Mouse (Mus musculus) CH12.LX (cell line): ENCODE measurements around the gene Ccl27a. TPM values are rescaled to one million over a fixed set of nuclear protein-coding genes. Genes with fewer than 3 reads are reported as not detected.

Experiments
- DNase-seq: peaks from one replicate; pipeline ENCODE4 v3.0.0-alpha.2; 2013; ENCODE audit errors: extremely low read depth
- H3K27ac ChIP-seq: 2 replicates; pipeline ENCODE4 v1.5.1; 2012; ENCODE audit warnings: low read depth, mild to moderate bottlenecking, control low read depth, moderate library complexity; ENCODE audit not compliant: insufficient read depth
- H3K27me3 ChIP-seq: replicated peaks from 2 replicates; pipeline ENCODE3; 2012; ENCODE audit warnings: inconsistent platforms
- H3K36me3 ChIP-seq, 2 experiments: replicated peaks in 1 of 2; 2 replicates each; pipeline versions ENCODE3 to v1.6.1; 2012; ENCODE audit warnings: inconsistent platforms in 1 of 2, low read length in 1 of 2, mild to moderate bottlenecking in 1 of 2, mixed read lengths in 1 of 2, moderate library complexity in 1 of 2; ENCODE audit not compliant: control insufficient read depth in 1 of 2, insufficient read depth in 1 of 2
- H3K4me1 ChIP-seq, 2 experiments: 2 replicates each; pipeline ENCODE4 v1.6.1; 2012; ENCODE audit warnings: inconsistent platforms in 1 of 2, moderate library complexity in 1 of 2; ENCODE audit not compliant: insufficient read depth in 2 of 2, control insufficient read depth in 1 of 2
- H3K4me2 ChIP-seq: 2 replicates; pipeline ENCODE4 v1.6.1; 2012; ENCODE audit warnings: low read depth, mild to moderate bottlenecking, control low read depth; ENCODE audit not compliant: poor library complexity, insufficient read depth, severe bottlenecking
- H3K4me3 ChIP-seq, 3 experiments: fragments of 150-350 bp in 1 of 3; sonication (generic) in 1 of 3; replicated peaks in 1 of 3; 2 replicates each; pipeline versions ENCODE3 to v1.5.1; 2011 to 2012; ENCODE audit warnings: low read depth in 2 of 3, low read length in 2 of 3, mild to moderate bottlenecking in 2 of 3, moderate library complexity in 2 of 3, control low read depth in 1 of 3, improper control_type of control experiment in 1 of 3, inconsistent platforms in 1 of 3, mixed read lengths in 1 of 3; ENCODE audit not compliant: poor library complexity in 1 of 3
- H3K79me2 ChIP-seq: replicated peaks from 2 replicates; pipeline ENCODE4 v1.6.1; 2012; ENCODE audit warnings: mild to moderate bottlenecking, moderate library complexity; ENCODE audit not compliant: control insufficient read depth, poor library complexity, insufficient read depth, severe bottlenecking; ENCODE audit errors: extremely low read depth
- H3K9ac ChIP-seq: 2 replicates; pipeline ENCODE4 v1.6.1; 2012; ENCODE audit warnings: low read depth, mild to moderate bottlenecking, control low read depth, moderate library complexity; ENCODE audit not compliant: insufficient read depth
- H3K9me3 ChIP-seq: replicated peaks from 2 replicates; pipeline ENCODE3; 2012; ENCODE audit warnings: low read length, inconsistent platforms, mixed read lengths
- CHD2 ChIP-seq: IDR thresholded peaks from 2 replicates; pipeline ENCODE4 v1.6.1; 2011; ENCODE audit warnings: low read length, improper control_type of control experiment
- ELF1 ChIP-seq: IDR thresholded peaks from 2 replicates; pipeline ENCODE4 v1.6.1; 2014; ENCODE audit warnings: low read depth, mild to moderate bottlenecking, inconsistent platforms, low read length, improper control_type of control experiment
- EP300 ChIP-seq: IDR thresholded peaks from 2 replicates; pipeline ENCODE4 v1.6.1; 2011; ENCODE audit warnings: low read length, improper control_type of control experiment
- ETS1 ChIP-seq: conservative IDR thresholded peaks from 2 replicates; pipeline ENCODE4 v1.6.1; 2012; ENCODE audit warnings: low read depth, mild to moderate bottlenecking, inconsistent platforms, low read length, improper control_type of control experiment, moderate library complexity
- MEF2A ChIP-seq: IDR thresholded peaks from 2 replicates; pipeline ENCODE4 v1.6.1; 2014; ENCODE audit warnings: low read depth, mild to moderate bottlenecking, inconsistent platforms, low read length, improper control_type of control experiment, borderline replicate concordance
- POLR2A ChIP-seq: IDR thresholded peaks from 2 replicates; pipeline ENCODE4 v1.6.1; 2011; ENCODE audit warnings: low read depth, mild to moderate bottlenecking, improper control_type of control experiment, low read length
- SIN3A ChIP-seq: IDR thresholded peaks from 2 replicates; pipeline ENCODE4 v1.6.1; 2012; ENCODE audit warnings: low read length, improper control_type of control experiment, inconsistent platforms
- TBP ChIP-seq: conservative IDR thresholded peaks from 2 replicates; pipeline ENCODE4 v1.6.1; 2011; ENCODE audit warnings: low read depth, low read length, improper control_type of control experiment
- ZKSCAN1 ChIP-seq: IDR thresholded peaks from 2 replicates; pipeline ENCODE4 v1.6.1; 2012; ENCODE audit warnings: low read depth, inconsistent platforms, low read length, improper control_type of control experiment, borderline replicate concordance
- ZMIZ1 ChIP-seq: IDR thresholded peaks from 2 replicates; pipeline ENCODE4 v1.6.1; 2012; ENCODE audit warnings: low read depth, mild to moderate bottlenecking, inconsistent platforms, low read length, improper control_type of control experiment
- ZNF384 ChIP-seq: IDR thresholded peaks from 2 replicates; pipeline ENCODE4 v1.6.1; 2012; ENCODE audit warnings: low read depth, low read length, improper control_type of control experiment, inconsistent platforms
- dilution Hi-C: fragments of 300-500 bp; cut with MboI; formaldehyde crosslinking; loops from 2 replicates; pipeline ENCODE4 v1.14.3; 2020; ENCODE audit warnings: low sequenced_read_pairs; ENCODE audit not compliant: extremely low pct_unique_long_range_greater_than_20kb, extremely low pct_ligation_motif_present
- in situ Hi-C: fragments of 300-500 bp; cut with MboI; formaldehyde crosslinking; loops from 3 replicates; pipeline ENCODE4 v1.14.3; 2019; ENCODE audit warnings: low sequenced_read_pairs, low pct_ligation_motif_present, low pct_unique_long_range_greater_than_20kb, mixed read lengths
- polyA plus RNA-seq: library from polyadenylated mRNA; unstranded; fragments of >175 nt; gene quantifications from 2 replicates; pipeline ENCODE4 v1.2.1, GENCODE M21; 2012; ENCODE audit warnings: low read depth; ENCODE audit not compliant: insufficient read length
- total RNA-seq, 2 experiments: library from RNA; depleted of rRNA; stranded (reverse); fragments of 300-350 nt in 1 of 2; fragments of >200 nt in 1 of 2; gene quantifications; 2 replicates each; pipeline ENCODE4 v1.2.3; 2012 to 2014

Gene Ccl27a
- total and polyA plus RNA-seq, 3 experiments: 3.3 to 6.4 (median 5.6) TPM

DNA sequence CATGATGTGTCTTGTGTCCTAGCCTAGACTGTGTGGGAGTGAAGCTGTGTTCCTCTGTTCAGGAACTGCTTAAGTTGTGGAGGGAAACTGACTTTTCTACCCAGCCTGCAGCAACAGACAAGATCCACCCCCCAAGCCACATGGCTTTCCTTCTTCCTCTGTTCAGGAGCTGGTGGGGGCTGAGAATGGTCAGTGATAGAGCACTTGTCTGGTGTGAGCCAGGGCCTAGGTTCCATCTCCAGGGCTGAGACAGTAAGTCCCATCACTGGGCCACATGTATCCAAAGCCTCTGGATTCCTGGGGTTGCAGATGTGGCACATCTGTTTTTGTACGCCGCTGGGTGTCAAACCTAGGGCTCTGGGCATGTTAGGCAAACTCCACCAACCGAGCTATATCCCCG is 13.1 kb downstream of the Ccl27a start:
- no peak for DNase-seq
- in situ Hi-C loops (no loop called here), dilution Hi-C loops (no loop called here)
- Histone ChIP-seq H3K9ac (no peak overlapping the region), H3K9me3 (no peaks in the 10 kb centered on the region), H3K27ac (no peak overlapping the region), H3K79me2 (no peaks in the 10 kb centered on the region), H3K4me3 (peak overlapping the region in 1 of 3 experiments; percentile 23), H3K27me3 (no peaks in the 10 kb centered on the region), H3K4me2 (no peak overlapping the region), H3K4me1 (peaks cover 3 to 21% of the 10 kb centered on the region in 2 experiments), H3K36me3 (peaks cover 13 to 51% of the 10 kb centered on the region in 2 experiments)
- TF ChIP-seq MEF2A (no peak), ZKSCAN1 (no peak)

DNA sequence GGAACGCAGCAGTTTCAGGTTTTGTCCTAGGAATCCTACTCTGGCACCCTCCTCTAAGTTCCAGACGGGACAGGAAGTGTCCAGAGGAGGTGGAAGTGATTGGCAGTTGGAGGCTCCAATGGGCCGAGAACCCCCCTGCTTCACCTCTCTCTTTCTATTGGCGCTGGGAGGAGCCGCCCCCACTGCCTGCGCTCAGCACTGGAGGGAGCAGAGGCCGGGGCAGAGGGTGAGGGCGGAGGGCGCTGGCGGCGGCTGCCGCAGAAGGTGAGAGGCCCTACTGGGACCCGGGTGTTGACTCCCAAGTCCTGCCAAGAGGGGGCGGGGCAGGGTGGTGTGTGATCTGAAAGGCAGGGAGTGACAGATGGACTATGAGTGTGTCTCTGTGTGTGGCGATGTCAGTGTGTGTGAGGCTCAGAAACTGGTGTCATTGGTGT is 13.7 kb downstream of the Ccl27a start:
- in situ Hi-C loops: no loop called here
- no peak overlapping the region for H3K27ac ChIP-seq
- H3K9me3 ChIP-seq: no peaks in the 10 kb centered on the region
- H3K9ac ChIP-seq: no peak overlapping the region
- dilution Hi-C loops: no loop called here
- no peak overlapping the region for H3K4me3 ChIP-seq
- H3K27me3 ChIP-seq: no peaks in the 10 kb centered on the region
- no peaks in the 10 kb centered on the region for H3K79me2 ChIP-seq
- no peak for DNase-seq
- no peak for TF ChIP-seq ELF1
- TF ChIP-seq CHD2: no peak
- TF ChIP-seq ETS1: no peak
- no peak for TF ChIP-seq ZKSCAN1
- no peak for TF ChIP-seq ZMIZ1
- TF ChIP-seq ZNF384: no peak
- H3K36me3 ChIP-seq: peaks cover 13 to 49% of the 10 kb centered on the region in 2 experiments
- no peak overlapping the region for H3K4me2 ChIP-seq
- H3K4me1 ChIP-seq: peaks cover 3 to 21% of the 10 kb centered on the region in 2 experiments

DNA sequence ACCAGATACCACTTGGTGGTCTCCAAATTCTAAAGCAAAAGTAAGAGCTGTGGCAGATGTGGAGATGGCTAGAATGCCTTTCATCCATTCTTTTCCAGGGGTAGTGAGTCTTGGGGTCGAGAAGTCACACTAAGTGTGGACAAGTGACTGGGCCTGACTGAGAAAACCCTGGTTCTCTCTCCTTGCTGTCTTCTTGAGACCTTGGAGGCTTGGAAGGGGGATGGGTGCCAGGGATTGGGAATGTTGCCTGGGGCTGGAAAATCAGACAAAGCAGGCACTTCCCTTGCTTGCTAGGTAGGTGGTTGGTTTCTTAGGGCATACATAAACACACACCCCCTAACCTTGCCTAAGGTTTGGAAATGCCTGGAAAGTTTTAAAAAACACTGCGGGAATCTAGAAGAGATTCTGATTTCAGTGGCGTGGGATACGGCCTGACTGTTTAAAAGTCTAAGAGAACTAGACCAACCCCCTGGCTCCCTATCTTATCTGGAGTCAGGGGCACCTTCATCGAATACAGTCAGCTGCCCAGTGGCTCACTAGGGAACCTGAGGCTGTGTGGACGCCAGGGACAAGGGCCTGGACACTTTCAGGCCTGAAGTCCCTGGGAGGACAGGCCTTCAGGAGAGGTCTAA is 14.3 kb downstream of the Ccl27a start:
- Histone ChIP-seq H3K4me1 (peaks cover 5 to 25% of the 10 kb centered on the region in 2 experiments), H3K36me3 (peaks cover 13 to 49% of the 10 kb centered on the region in 2 experiments), H3K4me2 (no peak overlapping the region), H3K79me2 (no peaks in the 10 kb centered on the region), H3K27me3 (no peaks in the 10 kb centered on the region), H3K9me3 (no peaks in the 10 kb centered on the region), H3K4me3 (no peak overlapping the region), H3K27ac (no peak overlapping the region), H3K9ac (no peak overlapping the region)
- in situ Hi-C loops: no loop called here
- no peak for DNase-seq
- dilution Hi-C loops: no loop called here
- TF ChIP-seq POLR2A (no peak), TBP (no peak), SIN3A (no peak), ZMIZ1 (no peak), EP300 (no peak), ETS1 (no peak)
- TF ChIP-seq, all 38 proteins: peak for 0
